Mouse (Mus musculus): ENCODE results near the gene Ist1. TPM values are rescaled to one million over a fixed set of nuclear protein-coding genes. Genes with fewer than 3 reads are reported as not detected.

Gene Ist1
- total and polyA plus RNA-seq, 3 experiments: 23.4 to 88.4 (median 69.7) TPM

DNA sequence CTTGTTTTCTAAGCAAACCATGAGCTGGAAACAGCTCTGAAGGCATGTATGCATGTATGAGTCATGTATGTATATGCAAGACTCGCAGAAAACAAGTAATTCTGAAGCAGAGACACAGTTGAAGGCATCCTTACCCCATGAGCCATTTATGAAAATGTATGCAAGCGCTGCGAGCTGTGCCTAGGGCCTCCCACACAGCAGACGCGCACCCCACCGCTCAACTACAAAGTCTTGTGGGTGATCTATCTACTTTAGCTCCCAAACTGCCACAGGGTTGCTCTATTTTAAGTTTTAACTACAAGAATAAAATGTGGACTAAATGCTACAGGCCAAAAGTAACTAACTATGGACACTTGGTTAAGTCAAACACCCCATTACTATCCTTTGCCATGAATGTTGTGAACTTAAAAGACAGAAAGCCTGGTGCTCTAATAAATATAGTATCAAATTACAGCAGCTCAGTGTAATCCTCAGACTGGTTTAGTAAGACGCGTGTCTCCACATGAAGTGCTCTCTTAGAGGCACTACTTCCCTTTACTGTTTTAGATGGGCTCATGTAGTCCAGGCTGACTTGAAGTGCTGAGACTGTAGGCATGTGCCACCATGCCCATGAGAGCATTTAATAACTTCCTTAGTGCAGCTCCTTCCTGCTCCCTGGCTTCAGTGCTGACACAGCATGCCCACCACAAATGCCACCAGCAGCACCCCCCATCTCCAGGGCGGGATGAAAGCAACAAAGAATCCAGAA is 17.0 kb downstream of the Ist1 start:
- Histone ChIP-seq H3K4me1 (ENCODE audit: insufficient read depth, low read depth, low read length) (0 out of 2 replicates have a peak, but pooled peaks cover 3% of the 10 kb centered on the region), H3K27me3 (ENCODE audit: insufficient read depth, low read length) (no peaks in the 10 kb centered on the region), H3K4me3 (ENCODE audit: low read depth, low read length) (no peak overlapping the region), H3K36me3 (replicated peaks) (peaks cover 95% of the 10 kb centered on the region), H3K9me3 (replicated peaks) (no peaks in the 10 kb centered on the region)
- DNase-seq (ENCODE audit: low spot score) (no peak), ATAC-seq (ENCODE audit: extremely low read depth, insufficient number of reproducible peaks, low FRiP score, poor library complexity, severe bottlenecking) (no peak)
- TF ChIP-seq CTCF (IDR thresholded peaks at IDR 0.05; ENCODE audit: low read depth, low read length) (no peak), GATA2 (IDR thresholded peaks at IDR 0.05; ENCODE audit: borderline replicate concordance, low read depth, low read length) (no peak), POLR2AphosphoS5 (IDR thresholded peaks at IDR 0.05; ENCODE audit: insufficient replicate concordance, low read depth, low read length) (no peak)

GRCm38 (mm10) chr8:109673596-109673995 is 19.5 kb downstream of the Ist1 start:
- Histone ChIP-seq H3K36me3 (replicated peaks) (peaks cover 95% of the 10 kb centered on the region), H3K4me1 (ENCODE audit: insufficient read depth, low read depth, low read length) (0 out of 2 replicates have a peak, but pooled peaks cover 3% of the 10 kb centered on the region), H3K4me3 (ENCODE audit: low read depth, low read length) (no peak overlapping the region), H3K27me3 (ENCODE audit: insufficient read depth, low read length) (no peaks in the 10 kb centered on the region), H3K9me3 (replicated peaks) (no peaks in the 10 kb centered on the region)
- TF ChIP-seq TAL1 (conservative IDR thresholded peaks at IDR 0.05; ENCODE audit: low read depth, low read length) (no peak), CTCF (IDR thresholded peaks at IDR 0.05; ENCODE audit: low read depth, low read length) (no peak), GATA2 (IDR thresholded peaks at IDR 0.05; ENCODE audit: borderline replicate concordance, low read depth, low read length) (no peak), POLR2AphosphoS5 (IDR thresholded peaks at IDR 0.05; ENCODE audit: insufficient replicate concordance, low read depth, low read length) (no peak), GATA1 (IDR thresholded peaks at IDR 0.05; ENCODE audit: borderline replicate concordance, low read length) (no peak)
- ATAC-seq (ENCODE audit: extremely low read depth, insufficient number of reproducible peaks, low FRiP score, poor library complexity, severe bottlenecking): no peak
- DNase-seq (ENCODE audit: low spot score): no peak

GRCm38 (mm10) chr8:109672656-109673055 is 20.4 kb downstream of the Ist1 start:
- H3K4me3 ChIP-seq (ENCODE audit: low read depth, low read length): no peak overlapping the region
- no peaks in the 10 kb centered on the region for H3K9me3 ChIP-seq (replicated peaks)
- DNase-seq (ENCODE audit: low spot score): no peak
- peaks cover 96% of the 10 kb centered on the region for H3K36me3 ChIP-seq (replicated peaks)
- 0 out of 2 replicates have a peak, but pooled peaks cover 3% of the 10 kb centered on the region for H3K4me1 ChIP-seq (ENCODE audit: insufficient read depth, low read depth, low read length)
- TF ChIP-seq GATA2 (IDR thresholded peaks at IDR 0.05; ENCODE audit: borderline replicate concordance, low read depth, low read length) (no peak), GATA1 (IDR thresholded peaks at IDR 0.05; ENCODE audit: borderline replicate concordance, low read length) (no peak), POLR2AphosphoS5 (IDR thresholded peaks at IDR 0.05; ENCODE audit: insufficient replicate concordance, low read depth, low read length) (no peak), CTCF (IDR thresholded peaks at IDR 0.05; ENCODE audit: low read depth, low read length) (no peak), TAL1 (conservative IDR thresholded peaks at IDR 0.05; ENCODE audit: low read depth, low read length) (no peak)
- H3K27me3 ChIP-seq (ENCODE audit: insufficient read depth, low read length): no peaks in the 10 kb centered on the region
- no peak for ATAC-seq (ENCODE audit: extremely low read depth, insufficient number of reproducible peaks, low FRiP score, poor library complexity, severe bottlenecking)

DNA sequence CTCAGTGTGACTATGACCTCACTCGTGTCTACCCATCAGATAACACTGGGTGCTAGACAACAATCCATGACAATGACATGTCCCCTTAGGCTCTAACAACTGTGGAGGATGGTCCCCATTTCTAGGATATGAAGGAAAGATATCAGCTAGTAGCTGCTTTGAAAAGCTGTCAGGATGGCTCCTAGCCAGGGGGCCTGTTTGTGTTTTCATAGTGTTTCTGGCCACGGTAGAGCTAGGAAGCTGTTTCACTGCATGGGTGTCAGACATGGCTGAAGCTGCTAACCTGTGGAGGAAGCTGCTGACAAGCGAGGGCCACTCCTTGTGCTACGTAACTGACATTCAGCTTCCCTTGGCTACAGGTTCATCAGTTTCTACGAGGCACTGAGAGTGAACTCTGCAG is 26.4 kb downstream of the Ist1 start:
- Histone ChIP-seq H3K4me3 (ENCODE audit: low read depth, low read length) (no peak overlapping the region), H3K27me3 (ENCODE audit: insufficient read depth, low read length) (no peaks in the 10 kb centered on the region), H3K36me3 (replicated peaks) (peaks cover 86% of the 10 kb centered on the region), H3K9me3 (replicated peaks) (no peaks in the 10 kb centered on the region), H3K4me1 (ENCODE audit: insufficient read depth, low read depth, low read length) (no peaks in the 10 kb centered on the region; the same call in 1 of the 2 replicates)
- DNase-seq (ENCODE audit: low spot score) (no peak), ATAC-seq (ENCODE audit: extremely low read depth, insufficient number of reproducible peaks, low FRiP score, poor library complexity, severe bottlenecking) (no peak)
- TF ChIP-seq GATA1 (IDR thresholded peaks at IDR 0.05; ENCODE audit: borderline replicate concordance, low read length) (no peak), CTCF (IDR thresholded peaks at IDR 0.05; ENCODE audit: low read depth, low read length) (no peak), GATA2 (IDR thresholded peaks at IDR 0.05; ENCODE audit: borderline replicate concordance, low read depth, low read length) (no peak), POLR2AphosphoS5 (IDR thresholded peaks at IDR 0.05; ENCODE audit: insufficient replicate concordance, low read depth, low read length) (no peak), TAL1 (conservative IDR thresholded peaks at IDR 0.05; ENCODE audit: low read depth, low read length) (no peak)

DNA sequence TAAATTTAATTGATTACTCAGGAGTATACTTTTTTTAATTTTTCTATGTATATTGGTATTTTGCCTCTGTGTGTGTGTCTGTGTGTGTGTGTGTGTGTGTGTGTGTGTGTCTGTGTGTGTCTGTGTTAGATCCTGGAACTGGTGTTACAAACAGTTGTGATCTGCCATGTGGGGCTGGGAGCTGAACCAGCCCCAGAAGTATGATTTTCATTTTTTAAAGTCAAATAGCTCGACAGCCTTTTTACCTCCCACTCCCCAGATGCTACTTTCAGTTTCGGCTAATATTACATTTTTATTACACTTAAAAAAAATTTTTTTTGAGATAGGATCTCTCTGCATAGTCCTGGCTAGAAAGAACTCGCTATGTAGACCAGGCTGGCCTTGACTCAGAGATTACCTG is 30.7 kb downstream of the Ist1 start:
- peaks cover 79% of the 10 kb centered on the region for H3K36me3 ChIP-seq (replicated peaks)
- ATAC-seq (ENCODE audit: extremely low read depth, insufficient number of reproducible peaks, low FRiP score, poor library complexity, severe bottlenecking): no peak

DNA sequence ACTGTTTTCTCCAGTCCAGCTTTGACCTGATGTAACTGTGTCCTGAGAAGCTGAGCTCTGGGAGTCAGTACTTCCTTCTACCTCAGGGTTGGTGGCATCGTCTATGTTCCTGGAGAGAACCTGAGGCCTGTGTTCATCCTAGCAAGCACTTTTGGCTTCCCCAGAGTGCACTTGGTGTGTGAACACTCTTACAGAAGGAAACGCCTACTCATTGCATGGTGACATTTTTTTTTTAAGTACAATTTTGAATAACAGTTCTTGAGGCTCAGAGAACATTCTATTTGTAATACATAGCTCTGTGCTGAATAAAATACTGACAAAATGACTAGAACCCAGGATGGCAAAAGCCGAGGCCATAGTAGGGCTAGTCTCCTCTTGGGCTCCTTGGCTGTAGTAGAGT is 36.2 kb downstream of the Ist1 start:
- no peaks in the 10 kb centered on the region for H3K9me3 ChIP-seq (replicated peaks)
- no peak overlapping the region for H3K4me3 ChIP-seq (ENCODE audit: low read depth, low read length)
- H3K4me1 ChIP-seq (ENCODE audit: insufficient read depth, low read depth, low read length): no peaks in the 10 kb centered on the region
- ATAC-seq (ENCODE audit: extremely low read depth, insufficient number of reproducible peaks, low FRiP score, poor library complexity, severe bottlenecking) (no peak), DNase-seq (ENCODE audit: low spot score) (no peak)
- H3K36me3 ChIP-seq (replicated peaks): peaks cover 75% of the 10 kb centered on the region
- no peak for TF ChIP-seq CTCF (IDR thresholded peaks at IDR 0.05; ENCODE audit: low read depth, low read length)
- TF ChIP-seq GATA1 (IDR thresholded peaks at IDR 0.05; ENCODE audit: borderline replicate concordance, low read length): no peak
- TF ChIP-seq GATA2 (IDR thresholded peaks at IDR 0.05; ENCODE audit: borderline replicate concordance, low read depth, low read length): no peak
- TF ChIP-seq POLR2AphosphoS5 (IDR thresholded peaks at IDR 0.05; ENCODE audit: insufficient replicate concordance, low read depth, low read length): no peak
- TF ChIP-seq TAL1 (conservative IDR thresholded peaks at IDR 0.05; ENCODE audit: low read depth, low read length): no peak
- no peaks in the 10 kb centered on the region for H3K27me3 ChIP-seq (ENCODE audit: insufficient read depth, low read length)

More for the DNA sequence above, 30.7 kb downstream of the Ist1 start:
- DNase-seq (ENCODE audit: low spot score): no peak
- TF ChIP-seq GATA1 (IDR thresholded peaks at IDR 0.05; ENCODE audit: borderline replicate concordance, low read length) (no peak), TAL1 (conservative IDR thresholded peaks at IDR 0.05; ENCODE audit: low read depth, low read length) (no peak), GATA2 (IDR thresholded peaks at IDR 0.05; ENCODE audit: borderline replicate concordance, low read depth, low read length) (no peak), POLR2AphosphoS5 (IDR thresholded peaks at IDR 0.05; ENCODE audit: insufficient replicate concordance, low read depth, low read length) (no peak), CTCF (IDR thresholded peaks at IDR 0.05; ENCODE audit: low read depth, low read length) (no peak)
- H3K9me3 ChIP-seq (replicated peaks): no peaks in the 10 kb centered on the region
- no peaks in the 10 kb centered on the region for H3K27me3 ChIP-seq (ENCODE audit: insufficient read depth, low read length)
- no peaks in the 10 kb centered on the region; the same call in 1 of the 2 replicates for H3K4me1 ChIP-seq (ENCODE audit: insufficient read depth, low read depth, low read length)
- no peak overlapping the region for H3K4me3 ChIP-seq (ENCODE audit: low read depth, low read length)
